Mouse (Mus musculus) urinary bladder, adult 18-20 months (tissue): ENCODE results near the gene Mapk13.

Experiments used
- DNase-seq, 2 experiments: peaks; one replicate each; pipeline ENCODE4 v3.0.0; 2022; ENCODE audit warnings: low spot score in 2 of 2, mixed read lengths in 2 of 2

Gene Mapk13

GRCm38 (mm10) chr17:28775161-28775560 is 6.1 kb downstream of the Mapk13 start:
- DNase-seq = no peak

GRCm38 (mm10) chr17:28776817-28777216 is 7.7 kb downstream of the Mapk13 start:
- DNase-seq = no peak

DNA sequence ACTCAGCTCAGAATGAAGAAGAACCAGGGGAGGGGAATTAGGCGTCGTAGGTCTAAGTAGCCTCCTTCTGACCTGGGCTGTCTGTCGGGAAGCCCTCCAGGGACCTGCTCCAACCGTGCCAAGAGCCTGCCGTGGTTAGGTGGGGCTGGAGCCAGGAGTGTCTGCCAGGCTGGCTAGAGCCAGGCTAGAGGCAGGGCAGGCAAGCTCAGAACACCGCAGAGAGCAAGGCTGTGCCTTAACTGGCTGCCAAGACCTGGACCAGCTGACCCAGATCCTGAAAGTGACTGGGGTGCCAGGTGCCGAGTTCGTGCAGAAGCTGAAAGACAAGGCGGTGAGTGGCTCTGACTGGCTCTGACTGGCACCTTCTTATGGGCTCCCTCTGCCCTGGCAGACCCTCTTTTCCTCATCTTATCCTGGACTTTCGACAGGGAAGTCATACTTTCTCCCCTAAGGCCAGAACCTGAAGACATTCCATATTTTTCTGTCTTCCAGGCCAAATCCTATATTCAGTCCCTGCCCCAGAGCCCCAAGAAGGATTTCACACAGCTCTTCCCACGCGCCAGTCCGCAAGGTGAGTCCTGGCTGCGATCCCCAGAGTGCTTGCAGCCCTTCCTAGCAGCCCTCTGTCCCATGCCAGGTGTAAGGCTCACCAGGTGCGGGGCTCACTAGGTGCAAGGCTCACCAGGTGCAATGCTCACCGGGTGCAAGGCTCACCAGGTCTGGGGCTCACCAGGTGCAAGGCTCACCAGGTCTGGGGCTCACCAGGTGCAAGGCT is 8.3 kb downstream of the Mapk13 start:
- no peak for DNase-seq

- no peak for DNase-seq
These were observed 10.6 kb downstream of the Mapk13 start for GRCm38 (mm10) chr17:28779735-28780134.

GRCm38 (mm10) chr17:28780836-28781235 is 11.7 kb downstream of the Mapk13 start:
- no peak for DNase-seq

GRCm38 (mm10) chr17:28781290-28782045 is 12.4 kb downstream of the Mapk13 start:
- DNase-seq = no peak

DNA sequence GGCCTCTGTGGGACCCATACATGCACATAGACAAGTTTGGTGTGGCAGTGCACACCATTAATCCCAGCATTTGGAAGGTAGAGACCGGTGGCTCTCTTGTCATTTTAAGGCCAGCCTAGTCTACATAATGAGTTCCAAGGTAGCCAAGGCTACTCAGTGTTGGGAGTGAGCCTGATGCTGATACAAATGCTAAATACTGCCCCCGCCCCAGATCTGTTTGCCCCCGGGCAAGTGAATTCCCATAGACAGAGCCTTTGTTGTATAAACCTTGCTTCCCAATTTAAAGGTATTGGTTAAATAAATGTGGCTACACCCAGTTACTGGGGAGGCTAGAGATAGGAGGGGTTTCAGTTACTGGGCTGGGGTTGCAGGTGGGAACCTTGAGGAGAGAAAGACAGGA is 15.9 kb downstream of the Mapk13 start:
- no peak for DNase-seq

GRCm38 (mm10) chr17:28787507-28787906 is 18.4 kb downstream of the Mapk13 start:
- no peak for DNase-seq

GRCm38 (mm10) chr17:28797031-28797430 is 27.9 kb downstream of the Mapk13 start:
- no peak for DNase-seq

DNA sequence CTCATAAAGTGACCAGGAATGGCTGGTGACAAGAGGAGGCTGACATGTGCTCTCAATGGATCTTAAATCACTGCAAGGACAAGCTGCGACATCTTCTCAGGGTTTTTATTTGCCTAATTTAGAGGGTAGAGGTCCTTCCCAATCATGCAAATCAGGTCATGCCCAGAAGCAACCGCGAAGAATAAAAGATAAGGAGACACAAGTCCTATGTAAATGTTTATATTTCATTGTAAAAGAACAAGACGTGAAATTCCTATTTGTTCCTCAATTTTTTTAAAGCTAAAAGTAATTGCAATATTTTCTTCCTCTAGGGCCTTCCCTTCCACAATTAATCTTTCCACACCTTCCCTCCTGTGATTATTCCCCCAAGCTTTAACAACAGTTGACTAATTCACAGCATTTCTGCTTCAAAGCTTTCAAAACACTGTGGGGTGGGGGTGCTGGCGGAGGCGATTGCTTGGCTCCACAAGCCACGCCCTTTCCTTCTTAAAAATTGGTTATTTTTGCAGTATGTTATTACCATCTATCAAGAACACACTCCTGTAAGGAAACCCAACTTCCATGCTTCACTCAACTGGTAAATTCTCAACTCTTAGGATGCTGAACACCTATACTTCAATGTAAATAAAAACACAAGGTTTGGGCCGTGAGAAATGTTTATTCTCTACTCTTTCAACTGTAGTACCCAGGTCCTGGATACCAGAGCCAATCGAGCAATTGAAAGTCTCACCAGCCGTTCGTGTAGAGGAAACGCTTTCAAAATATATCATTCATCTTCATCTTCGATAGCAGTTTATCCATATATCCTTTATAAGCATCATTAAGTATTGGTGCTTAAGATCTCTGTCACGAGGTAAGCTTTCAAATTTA is 30.4 kb downstream of the Mapk13 start:
- no peak for DNase-seq

- no peak for DNase-seq
These were observed 31.2 kb downstream of the Mapk13 start for GRCm38 (mm10) chr17:28800281-28800670.

GRCm38 (mm10) chr17:28800671-28801412 is 31.7 kb downstream of the Mapk13 start, which contains the start of gene Brpf3:
Gene Brpf3 (plus strand): TSS chr17:28801090.
- DNase-seq = peak; percentile 74 to 80

DNA sequence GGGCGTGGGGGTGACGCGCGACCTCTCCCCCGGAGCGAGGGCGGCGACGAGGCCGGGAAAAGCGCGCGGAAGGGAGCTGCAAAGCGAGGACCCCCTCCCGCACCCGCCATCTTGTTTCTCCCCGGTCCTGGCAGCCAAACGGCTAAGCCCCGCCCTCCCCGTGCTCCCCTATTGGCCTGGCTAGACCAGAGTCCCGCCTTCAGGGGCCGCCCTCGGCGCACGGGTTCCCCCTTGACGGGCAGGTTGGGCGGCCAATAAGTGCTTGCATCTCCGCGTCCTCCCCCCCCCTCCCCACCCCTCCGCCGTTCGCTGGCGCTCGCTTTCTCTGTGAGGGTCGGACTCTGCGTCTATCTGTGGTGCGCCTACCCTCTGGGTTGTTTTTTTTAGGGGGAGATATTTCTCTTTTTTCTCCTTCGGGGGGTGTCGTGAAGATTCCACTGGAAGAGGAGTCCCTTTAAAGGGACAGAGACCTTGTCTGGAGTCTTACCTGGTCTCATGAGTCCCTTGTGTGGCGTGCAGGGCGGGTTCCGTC is 32.4 kb downstream of the Mapk13 start:
- DNase-seq = peak; percentile 95 to 96

DNA sequence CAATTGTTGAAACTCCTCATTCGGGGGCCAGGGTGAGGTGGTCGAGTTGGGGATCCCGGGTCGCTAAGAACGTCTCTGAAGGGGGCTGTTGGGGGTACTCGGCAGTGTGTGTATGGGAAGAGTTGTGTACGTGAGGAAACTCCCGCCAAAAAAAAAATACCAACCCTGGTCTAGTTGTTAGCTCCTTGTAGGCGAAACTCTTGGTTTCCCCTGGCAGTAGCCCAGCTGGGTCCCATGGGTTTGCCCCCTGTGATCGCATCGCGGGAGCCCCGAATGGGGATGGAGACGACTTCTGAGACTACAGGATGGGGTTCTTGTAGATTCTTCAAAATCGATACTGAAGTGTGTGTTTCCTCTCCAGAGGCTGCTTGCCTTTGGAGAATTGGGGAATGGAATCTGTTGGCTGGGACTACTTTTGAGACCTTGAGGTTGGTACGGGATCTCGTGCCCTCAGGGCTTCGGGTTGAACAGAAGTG is 32.9 kb downstream of the Mapk13 start:
- DNase-seq = no peak

DNA sequence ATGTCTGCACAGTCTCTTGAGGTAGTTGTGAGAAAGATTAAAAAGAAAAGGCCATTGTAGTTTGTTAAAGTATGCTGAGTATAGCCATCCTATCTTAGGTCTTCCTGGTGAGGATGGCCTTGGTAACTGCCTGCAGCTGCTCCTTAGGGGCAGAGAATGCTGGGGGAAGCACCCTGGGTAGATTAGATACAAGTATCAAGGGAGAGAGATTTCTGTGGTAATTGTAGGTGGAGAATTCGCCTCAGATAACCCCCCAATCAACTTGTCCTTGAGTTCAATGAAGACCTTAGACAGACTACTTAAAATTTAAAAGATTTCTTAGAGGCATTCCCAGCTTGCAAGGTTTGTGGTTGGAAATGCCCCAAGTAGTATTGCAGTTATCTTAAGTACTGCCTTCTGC is 34.2 kb downstream of the Mapk13 start:
- DNase-seq = no peak

DNA sequence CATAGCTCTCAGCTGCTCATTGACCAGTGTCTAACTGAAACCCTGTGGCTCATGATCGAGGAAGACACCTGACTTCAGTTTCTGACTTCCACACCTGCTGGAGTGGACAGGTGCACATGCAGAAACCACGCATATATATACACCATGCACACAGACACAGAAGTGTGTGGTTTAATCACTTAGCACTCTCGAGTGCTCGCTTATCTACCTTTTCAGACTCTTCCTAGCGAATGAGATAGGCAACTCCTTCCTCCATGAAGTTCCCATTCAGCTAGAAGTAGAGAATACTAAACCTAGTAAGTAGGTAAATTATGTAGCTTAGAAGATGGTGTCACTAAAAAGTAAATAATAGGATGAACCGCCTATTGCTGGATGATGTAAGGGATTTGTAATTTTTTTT is 35.9 kb downstream of the Mapk13 start:
- DNase-seq = no peak

DNA sequence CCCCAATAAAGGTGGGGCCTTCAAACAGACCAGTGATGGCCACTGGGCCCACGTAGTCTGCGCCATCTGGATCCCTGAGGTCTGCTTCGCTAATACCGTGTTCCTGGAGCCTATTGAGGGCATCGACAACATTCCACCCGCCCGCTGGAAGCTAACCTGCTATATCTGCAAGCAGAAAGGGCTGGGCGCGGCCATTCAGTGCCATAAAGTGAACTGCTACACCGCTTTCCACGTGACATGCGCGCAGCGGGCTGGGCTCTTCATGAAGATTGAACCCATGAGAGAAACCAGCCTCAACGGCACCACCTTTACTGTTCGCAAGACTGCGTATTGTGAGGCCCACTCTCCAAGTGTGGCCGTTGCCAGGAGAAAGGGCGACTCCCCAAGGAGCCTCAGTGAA is 37.7 kb downstream of the Mapk13 start:
- no peak for DNase-seq

- no peak for DNase-seq
These were observed 39.6 kb downstream of the Mapk13 start for GRCm38 (mm10) chr17:28808714-28809113.

DNA sequence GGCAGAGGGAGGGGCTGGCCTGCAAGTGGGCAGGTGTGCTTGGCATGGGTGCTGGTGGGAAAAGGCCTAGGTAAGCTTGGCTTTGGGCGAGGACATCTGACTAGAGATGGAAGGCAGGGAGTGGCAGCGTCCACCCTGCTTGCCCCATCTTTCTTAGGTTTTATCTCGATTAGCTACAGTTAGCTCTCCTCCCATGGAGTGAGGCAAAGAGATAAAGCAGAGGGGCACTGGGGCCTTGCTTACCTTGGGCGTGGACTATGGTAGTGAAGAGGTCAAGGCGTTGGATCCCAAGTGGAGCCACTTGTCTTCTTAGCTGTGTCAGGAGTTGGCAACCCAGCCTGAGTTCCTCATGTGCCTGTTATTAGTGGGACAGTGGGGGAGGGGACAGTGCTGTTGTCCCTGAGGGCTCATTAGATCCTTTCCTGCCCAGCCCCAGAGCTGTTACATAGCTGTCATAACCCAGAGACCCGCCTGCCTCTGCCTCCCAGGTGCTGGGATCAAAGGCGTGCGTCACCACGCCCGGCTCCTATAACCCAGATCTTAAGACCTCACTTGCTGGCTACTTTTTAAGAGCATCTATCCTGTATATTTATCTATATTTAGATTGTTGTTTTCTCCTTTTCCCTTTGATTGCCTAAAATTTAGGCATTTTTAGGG is 40.2 kb downstream of the Mapk13 start:
- no peak for DNase-seq

GRCm38 (mm10) chr17:28812345-28812744 is 43.2 kb downstream of the Mapk13 start:
- no peak for DNase-seq
